Mouse (Mus musculus): ENCODE results near the gene Ublcp1.

- no peak for TF ChIP-seq CTCF (IDR thresholded peaks at IDR 0.05; ENCODE audit: low read depth)
- no peak for TF ChIP-seq EP300 (IDR thresholded peaks at IDR 0.05; ENCODE audit: low read depth)
These were observed 40.1 kb upstream of the Ublcp1 start for GRCm38 (mm10) chr11:44510371-44510770.
